Mouse (Mus musculus) hindbrain, embryonic 16.5 days (tissue): ENCODE data around the gene Anapc10. TPM values are rescaled to one million over a fixed set of nuclear protein-coding genes. Genes with fewer than 3 reads are reported as not detected.
"Not testable (repeated sequence)": the region's sequence is repeated elsewhere in the genome, so short reads cannot be mapped to it uniquely, and the experiment has no call there.

Experiments used
- ATAC-seq: fragments of 200-750 bp; cut with Nextera tagmentation; 2 replicates; pipeline ENCODE4 v1.8.0; 2017; ENCODE audit warnings: moderate TSS enrichment, moderate library complexity
- H3K27ac ChIP-seq: fragments of 300-500 bp; sonication (generic); 2 replicates; pipeline ENCODE4 v1.5.1; 2014; ENCODE audit warnings: low read depth, mild to moderate bottlenecking, control low read depth, low read length, moderate library complexity
- H3K27me3 ChIP-seq: fragments of 300-500 bp; sonication (generic); replicated peaks from 2 replicates; pipeline ENCODE4 v1.6.1; 2014; ENCODE audit warnings: low read length; ENCODE audit not compliant: control insufficient read depth, insufficient read depth
- H3K36me3 ChIP-seq: fragments of 300-500 bp; sonication (generic); 2 replicates; pipeline ENCODE4 v1.6.1; 2014; ENCODE audit warnings: mild to moderate bottlenecking, low read length, moderate library complexity, mixed read lengths; ENCODE audit not compliant: control insufficient read depth, insufficient read depth
- H3K4me1 ChIP-seq: fragments of 300-500 bp; sonication (generic); 2 replicates; pipeline ENCODE4 v1.6.1; 2014; ENCODE audit warnings: low read depth, low read length; ENCODE audit not compliant: control insufficient read depth, insufficient read depth
- H3K4me2 ChIP-seq: fragments of 300-500 bp; sonication (generic); 2 replicates; pipeline ENCODE4 v1.6.1; 2014; ENCODE audit warnings: mild to moderate bottlenecking, low read length, control low read depth, moderate library complexity
- H3K4me3 ChIP-seq: fragments of 300-500 bp; sonication (generic); 2 replicates; pipeline ENCODE4 v1.5.1; 2014; ENCODE audit warnings: mild to moderate bottlenecking, low read length, control low read depth, moderate library complexity
- H3K9ac ChIP-seq: fragments of 300-500 bp; sonication (generic); 2 replicates; pipeline ENCODE4 v1.6.1; 2014; ENCODE audit warnings: low read depth, mild to moderate bottlenecking, control low read depth, low read length, moderate library complexity
- H3K9me3 ChIP-seq: fragments of 300-500 bp; sonication (generic); 2 replicates; pipeline ENCODE4 v1.6.1; 2014; ENCODE audit warnings: mild to moderate bottlenecking, low read length, moderate library complexity; ENCODE audit not compliant: control insufficient read depth
- WGBS: fragments of 180-500 bp; shearing (Covaris S2); extraction: QIAGEN DNeasy Blood & Tissue Kit; methylation state at CpG from one replicate; pipeline ENCODE4 v1.1.7; 2014; 5-methylcytosine and 5-hydroxymethylcytosine counted together
- polyA plus RNA-seq: library from polyadenylated mRNA; unstranded; fragments of >200 nt; fragmentation: Nextera tagmentation; extraction: Ambion mirVana; gene quantifications from 2 replicates; pipeline ENCODE4 v1.2.1, GENCODE M21; 2015

Gene Anapc10
- polyA plus RNA-seq: 30.3 and 36.0 TPM in 2 replicates

DNA sequence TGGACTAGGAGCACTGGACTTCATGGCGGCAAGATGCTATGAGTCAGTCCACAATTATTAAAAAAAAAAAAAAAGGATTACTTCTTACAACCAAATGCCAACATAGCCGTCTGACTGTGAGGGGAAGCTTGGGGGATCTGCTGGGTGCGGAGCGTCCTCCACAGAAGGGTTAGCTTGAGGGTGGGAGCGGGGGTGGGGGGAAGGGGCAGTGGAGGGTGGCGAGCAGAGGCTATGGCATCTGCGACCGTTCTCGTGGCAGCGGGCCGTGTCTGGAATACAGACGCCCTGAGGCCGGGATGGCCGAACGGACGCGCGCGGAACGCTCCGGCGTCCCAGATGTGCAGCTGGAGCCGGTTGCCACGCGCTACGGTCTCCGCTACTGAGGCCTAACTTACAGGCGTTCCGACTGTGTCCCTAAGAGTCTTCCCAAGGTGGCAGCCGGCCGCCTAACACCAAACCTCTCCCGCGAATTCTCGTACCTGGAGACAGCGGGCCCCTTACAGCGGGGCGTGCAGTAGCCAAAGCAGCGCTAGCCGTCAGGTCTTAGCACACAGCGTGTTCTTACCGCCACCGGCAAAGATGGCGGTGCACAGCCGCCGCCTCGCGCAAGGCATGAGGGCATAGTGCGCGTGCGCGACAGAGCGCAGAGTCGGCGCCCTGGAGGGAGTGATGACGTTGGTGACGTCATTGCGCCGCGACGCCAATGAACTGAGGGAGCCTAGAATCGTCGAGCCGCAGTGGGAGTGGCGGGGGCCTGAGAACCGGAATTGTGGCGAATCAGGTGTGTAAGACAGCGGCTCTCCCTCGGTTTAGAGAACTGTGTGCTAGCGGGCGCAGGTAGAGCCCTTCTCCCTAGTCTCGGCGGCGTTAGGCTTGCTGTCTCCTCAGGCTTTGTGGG, at the start of gene Anapc10, which contains the start of gene Abce1:
Gene Anapc10, plus strand, starts transcription at position 757 of the 898 bp plus-strand sequence.
Gene Abce1, minus strand, starts transcription at position 677 of the 898 bp plus-strand sequence.
- Histone ChIP-seq H3K4me2 (peak within 1 kb of the TSS; percentile 90), H3K36me3 (peaks cover 4% of the 10 kb centered on the region; the same call in 1 of the 2 replicates), H3K27ac (peak within 1 kb of the TSS; percentile 81), H3K9me3 (no peaks in the 10 kb centered on the region), H3K4me1 (peaks cover 13% of the 10 kb centered on the region), H3K27me3 (no peaks in the 10 kb centered on the region), H3K4me3 (peak within 1 kb of the TSS; percentile 66), H3K9ac (peak within 1 kb of the TSS; percentile 88)
- under 1% methylated on average over 73 of the region's 73 CpGs for WGBS
- ATAC-seq: peak; percentile 98

DNA sequence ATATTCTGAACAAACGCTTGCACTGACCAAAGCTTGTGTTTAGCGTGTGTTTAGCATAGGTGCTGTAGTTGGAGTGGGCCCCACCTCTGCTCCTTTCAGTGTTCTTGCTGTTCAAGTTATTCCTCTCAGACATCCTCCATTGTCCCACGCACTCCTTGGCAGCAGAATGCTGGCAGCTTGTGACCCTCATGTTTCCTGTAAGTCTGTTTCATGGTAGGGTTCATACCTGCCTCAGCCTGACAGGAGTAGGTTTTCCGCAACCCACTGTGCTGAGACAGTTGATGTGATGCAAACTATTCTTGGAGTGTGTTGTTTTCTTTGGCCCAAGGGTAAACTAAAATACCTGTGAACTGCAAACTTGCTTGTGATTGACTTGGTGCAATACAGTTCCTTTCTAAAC, 35.2 kb upstream of the Anapc10 start:
- WGBS: 87% methylated on average over 4 of the region's 4 CpGs
- Histone ChIP-seq H3K27ac (no peak overlapping the region), H3K27me3 (no peaks in the 10 kb centered on the region), H3K36me3 (peaks cover 14% of the 10 kb centered on the region), H3K9ac (no peak overlapping the region), H3K9me3 (no peaks in the 10 kb centered on the region), H3K4me1 (peaks cover 2% of the 10 kb centered on the region; the same call in 1 of the 2 replicates), H3K4me2 (no peak overlapping the region), H3K4me3 (no peak overlapping the region)
- ATAC-seq: no peak

DNA sequence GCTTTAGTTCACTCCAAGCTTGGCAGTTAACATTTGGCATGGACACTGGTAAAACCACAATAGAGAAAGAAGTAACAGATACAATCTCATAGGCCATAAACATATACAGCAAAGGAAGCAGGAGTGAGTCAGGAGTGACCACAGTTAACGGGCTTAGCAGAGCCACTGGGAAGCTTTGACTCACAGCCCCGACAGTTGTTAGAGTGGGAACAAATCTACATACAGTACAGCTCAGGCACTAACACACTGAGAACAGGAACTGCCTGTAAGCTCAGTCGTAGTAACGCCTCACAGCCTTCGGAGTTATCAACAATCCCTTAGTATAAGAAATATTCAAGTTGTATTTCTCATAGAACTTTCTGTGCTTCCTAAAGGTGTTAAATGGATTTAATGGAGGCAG, 32.6 kb upstream of the Anapc10 start:
- Histone ChIP-seq H3K36me3 (peaks cover 13% of the 10 kb centered on the region), H3K9me3 (no peaks in the 10 kb centered on the region), H3K27ac (no peak overlapping the region), H3K4me1 (peaks cover 2% of the 10 kb centered on the region; the same call in 1 of the 2 replicates), H3K9ac (no peak overlapping the region), H3K4me2 (no peak overlapping the region), H3K27me3 (no peaks in the 10 kb centered on the region), H3K4me3 (no peak overlapping the region)
- no peak for ATAC-seq
- 70% methylated on average over 5 of the region's 5 CpGs for WGBS

DNA sequence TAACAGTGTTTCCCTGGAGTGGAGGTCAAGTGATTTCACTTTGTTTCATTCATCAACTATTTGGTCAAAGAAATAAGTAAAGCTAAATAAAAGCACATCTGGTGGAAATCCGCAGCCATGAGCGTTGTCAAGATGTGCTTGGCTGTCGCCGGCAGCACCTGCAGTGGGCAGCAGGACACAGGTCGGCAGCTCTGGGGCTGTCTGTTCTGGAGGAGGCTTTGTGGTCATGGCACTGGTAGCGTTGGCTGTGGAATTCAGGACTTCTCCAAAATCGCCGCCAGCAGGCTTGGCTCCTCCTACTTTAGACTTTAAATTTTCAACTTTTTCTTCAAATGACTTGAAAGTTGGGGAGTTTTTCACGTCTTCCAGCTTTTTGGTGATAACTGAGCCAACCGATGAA, 31.5 kb upstream of the Anapc10 start:
- H3K9ac ChIP-seq, H3K27ac ChIP-seq, H3K4me3 ChIP-seq: not testable (repeated sequence)

DNA sequence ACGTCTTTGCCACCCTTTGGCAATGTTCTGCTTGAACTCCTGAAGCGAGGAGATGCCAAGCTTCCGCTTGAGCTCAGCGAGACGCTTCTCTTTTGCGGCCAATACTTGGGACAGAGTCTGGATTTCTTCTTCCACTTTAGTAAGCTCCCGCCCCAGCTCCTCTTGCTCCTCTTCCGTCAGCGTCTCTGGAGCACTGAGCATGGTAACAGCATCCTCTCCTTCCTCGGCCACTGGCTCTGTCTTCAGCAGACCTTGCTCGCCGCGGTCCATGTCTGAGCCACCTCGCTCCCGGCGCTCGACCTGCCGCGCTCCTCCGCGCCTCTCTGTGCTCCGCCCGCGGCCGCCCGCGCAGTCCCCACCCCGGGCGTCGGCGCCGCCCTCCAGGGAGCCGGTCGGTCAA, 31.1 kb upstream of the Anapc10 start:
- H3K4me3 ChIP-seq: peak overlapping the region; percentile 38
- H3K36me3 ChIP-seq: peaks cover 19% of the 10 kb centered on the region
- peaks cover 2% of the 10 kb centered on the region; the same call in 1 of the 2 replicates for H3K4me1 ChIP-seq
- no peaks in the 10 kb centered on the region for H3K9me3 ChIP-seq
- peak overlapping the region; percentile 59 for H3K9ac ChIP-seq
- WGBS: 9% methylated on average over 34 of the region's 34 CpGs
- H3K4me2 ChIP-seq: peak overlapping the region; percentile 64
- no peaks in the 10 kb centered on the region for H3K27me3 ChIP-seq
- H3K27ac ChIP-seq: no peak overlapping the region
- ATAC-seq: peak; percentile 78

More for the DNA sequence above, 31.5 kb upstream of the Anapc10 start:
- H3K27me3 ChIP-seq, ATAC-seq, H3K4me1 ChIP-seq, H3K9me3 ChIP-seq: not testable (repeated sequence)
- 43% methylated on average over 10 of the region's 10 CpGs for WGBS
- peaks cover 18% of the 10 kb centered on the region for H3K36me3 ChIP-seq
- peak overlapping the region; percentile 64 for H3K4me2 ChIP-seq

DNA sequence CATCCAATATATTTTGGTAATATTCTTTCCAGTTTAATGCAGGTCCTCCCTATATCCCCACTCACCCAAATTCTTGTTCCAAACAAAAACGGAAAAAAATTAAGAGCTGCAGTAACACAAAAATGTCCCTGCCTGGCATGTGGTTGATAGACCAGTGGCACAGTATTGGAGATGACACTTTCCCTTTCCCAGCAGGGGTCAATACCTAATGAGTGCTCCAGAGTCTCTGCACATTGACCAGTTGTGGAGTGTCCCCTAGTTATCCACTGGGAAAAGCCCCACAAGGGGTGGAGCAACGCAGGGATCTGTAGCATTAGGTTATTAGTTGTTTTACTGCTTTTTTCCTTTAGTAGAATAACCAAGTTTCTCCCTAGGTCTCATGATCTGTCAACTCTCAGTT, 30.7 kb upstream of the Anapc10 start:
- no peaks in the 10 kb centered on the region for H3K9me3 ChIP-seq
- H3K4me2 ChIP-seq: peak overlapping the region; percentile 64
- peak; percentile 60; the same call in 1 of the 2 replicates for ATAC-seq
- no peak overlapping the region for H3K27ac ChIP-seq
- H3K36me3 ChIP-seq: peaks cover 23% of the 10 kb centered on the region
- peak overlapping the region; percentile 59 for H3K9ac ChIP-seq
- no peaks in the 10 kb centered on the region for H3K27me3 ChIP-seq
- peaks cover 2% of the 10 kb centered on the region; the same call in 1 of the 2 replicates for H3K4me1 ChIP-seq
- 44% methylated on average over 2 of the region's 2 CpGs for WGBS
- peak overlapping the region; percentile 38 for H3K4me3 ChIP-seq

DNA sequence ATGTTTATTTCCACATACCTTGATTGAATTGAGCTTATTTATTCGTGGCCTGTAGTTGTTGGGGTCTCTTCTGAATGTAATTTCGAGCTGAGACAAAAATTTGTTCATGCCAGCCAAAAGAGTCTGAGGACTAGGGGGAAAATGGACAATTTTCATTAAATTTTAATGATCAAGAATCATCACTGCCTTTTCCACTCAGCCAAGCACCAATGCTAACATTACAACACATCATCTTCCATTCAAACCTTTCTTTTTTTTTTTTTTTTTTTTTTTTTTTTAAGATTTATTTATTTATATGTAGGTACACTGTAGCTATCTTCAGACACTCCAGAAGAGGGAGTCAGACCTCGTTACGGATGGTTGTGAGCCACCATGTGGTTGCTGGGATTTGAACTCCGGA, 25.7 kb upstream of the Anapc10 start:
- not testable (repeated sequence) for H3K4me1 ChIP-seq, H3K9ac ChIP-seq, H3K27ac ChIP-seq, H3K27me3 ChIP-seq, H3K9me3 ChIP-seq, ATAC-seq, H3K4me2 ChIP-seq, H3K4me3 ChIP-seq
- WGBS: 98% methylated on average over 5 of the region's 5 CpGs
- peaks cover 37% of the 10 kb centered on the region for H3K36me3 ChIP-seq

DNA sequence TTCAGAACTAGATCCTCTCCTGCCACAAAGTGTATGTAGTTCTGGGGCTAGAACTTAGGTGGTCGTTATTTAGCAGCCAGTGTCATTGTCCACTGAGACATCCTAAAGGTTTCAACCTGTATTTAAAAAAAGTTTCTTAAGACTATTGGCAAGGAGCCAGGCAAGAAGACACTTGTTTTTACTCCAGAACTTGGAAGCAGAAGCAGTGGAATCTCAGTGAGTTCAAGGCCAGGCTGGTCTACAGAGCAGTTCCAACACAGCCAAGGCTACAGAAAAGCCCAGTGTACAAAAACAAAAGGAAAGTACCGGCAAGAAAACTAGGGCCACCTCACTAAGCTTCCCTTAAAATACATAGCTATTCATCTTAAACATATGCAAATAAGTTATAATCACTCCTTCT, 19.1 kb upstream of the Anapc10 start:
- no peak overlapping the region for H3K9ac ChIP-seq
- H3K9me3 ChIP-seq: no peaks in the 10 kb centered on the region
- H3K4me2 ChIP-seq: no peak overlapping the region
- WGBS: 92% methylated on average over 2 of the region's 2 CpGs
- H3K27ac ChIP-seq: no peak overlapping the region
- no peak for ATAC-seq
- H3K4me3 ChIP-seq: no peak overlapping the region
- H3K27me3 ChIP-seq: no peaks in the 10 kb centered on the region
- peaks cover 27% of the 10 kb centered on the region for H3K36me3 ChIP-seq
- H3K4me1 ChIP-seq: no peaks in the 10 kb centered on the region

DNA sequence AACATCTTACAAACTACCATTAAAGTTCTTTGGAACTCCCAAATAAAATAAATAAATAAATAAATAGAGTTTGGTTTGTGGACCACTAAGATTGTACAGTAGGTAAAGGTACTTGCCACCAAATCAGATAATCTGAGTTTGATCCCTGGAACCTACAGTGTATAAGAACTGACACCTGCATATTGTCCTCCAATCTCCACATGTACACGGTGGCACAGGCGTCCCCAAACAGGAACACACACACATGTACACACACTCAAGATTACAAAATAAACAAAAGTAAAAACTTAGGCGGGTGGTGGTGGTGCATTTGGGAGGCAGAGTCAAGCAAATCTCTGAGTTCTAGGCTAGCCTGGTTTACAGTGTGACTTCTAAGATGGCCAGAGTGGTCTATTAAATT, 4.9 kb upstream of the Anapc10 start:
- ATAC-seq: no peak
- H3K4me3 ChIP-seq: no peak overlapping the region
- H3K36me3 ChIP-seq: peaks cover 20% of the 10 kb centered on the region
- no peaks in the 10 kb centered on the region for H3K9me3 ChIP-seq
- 95% methylated on average over 3 of the region's 3 CpGs for WGBS
- no peaks in the 10 kb centered on the region for H3K27me3 ChIP-seq
- no peak overlapping the region for H3K4me2 ChIP-seq
- no peak overlapping the region for H3K9ac ChIP-seq
- H3K27ac ChIP-seq: no peak overlapping the region
- H3K4me1 ChIP-seq: peaks cover 5% of the 10 kb centered on the region
